Mouse (Mus musculus): Measurements from ENCODE around the gene Plin4. TPM values are rescaled to one million over a fixed set of nuclear protein-coding genes. Genes with fewer than 3 reads are reported as not detected.
"Not testable (repeated sequence)": the region's sequence is repeated elsewhere in the genome, so short reads cannot be mapped to it uniquely, and the experiment has no call there.

Plin4 gene
- polyA plus RNA-seq, 1 experiment from 2014 or later: 0.05 TPM

GRCm38 (mm10) chr17:56108334-56109044 is 1.1 kb downstream of the Plin4 start:
- Histone ChIP-seq H3K4me2 (replicated peaks) (no peak overlapping the region), H3K9ac (no peak overlapping the region), H3K27ac (no peak overlapping the region), H3K36me3 (peaks cover 6% of the 10 kb centered on the region), H3K4me1 (no peaks in the 10 kb centered on the region), H3K27me3 (replicated peaks) (no peaks in the 10 kb centered on the region), H3K4me3 (no peak overlapping the region), H3K9me3 (no peaks in the 10 kb centered on the region)
- 81% methylated on average over 6 of the region's 6 CpGs for WGBS
- ATAC-seq (ENCODE audit: low FRiP score, low read depth): no peak

GRCm38 (mm10) chr17:56107736-56108135 is 1.9 kb downstream of the Plin4 start:
- ATAC-seq (ENCODE audit: low FRiP score, low read depth): no peak
- H3K9me3 ChIP-seq: no peaks in the 10 kb centered on the region
- H3K4me3 ChIP-seq: no peak overlapping the region

GRCm38 (mm10) chr17:56106981-56107380 is 2.6 kb downstream of the Plin4 start:
- WGBS: 75% methylated on average over 4 of the region's 4 CpGs
- Histone ChIP-seq H3K9ac (no peak overlapping the region), H3K27me3 (replicated peaks) (no peaks in the 10 kb centered on the region), H3K4me1 (no peaks in the 10 kb centered on the region), H3K9me3 (no peaks in the 10 kb centered on the region), H3K36me3 (peaks cover 21% of the 10 kb centered on the region), H3K27ac (no peak overlapping the region), H3K4me3 (no peak overlapping the region), H3K4me2 (replicated peaks) (no peak overlapping the region)
- ATAC-seq (ENCODE audit: low FRiP score, low read depth): no peak

More at GRCm38 (mm10) chr17:56107736-56108135, 1.9 kb downstream of the Plin4 start:
- no peak overlapping the region for H3K9ac ChIP-seq
- H3K36me3 ChIP-seq: peaks cover 13% of the 10 kb centered on the region
- no peaks in the 10 kb centered on the region for H3K4me1 ChIP-seq
- H3K27ac ChIP-seq: no peak overlapping the region
- 76% methylated on average over 2 of the region's 2 CpGs for WGBS
- no peaks in the 10 kb centered on the region for H3K27me3 ChIP-seq (replicated peaks)
- H3K4me2 ChIP-seq (replicated peaks): no peak overlapping the region

GRCm38 (mm10) chr17:56106436-56106835 is 3.2 kb downstream of the Plin4 start:
- not testable (repeated sequence) for H3K27me3 ChIP-seq (replicated peaks); H3K4me1 ChIP-seq; H3K9ac ChIP-seq; H3K27ac ChIP-seq; H3K4me2 ChIP-seq (replicated peaks); ATAC-seq (ENCODE audit: low FRiP score, low read depth); H3K9me3 ChIP-seq; H3K4me3 ChIP-seq
- H3K36me3 ChIP-seq: peaks cover 26% of the 10 kb centered on the region
- WGBS: 100% methylated on average over 4 of the region's 4 CpGs

- WGBS: 91% methylated on average over 3 of the region's 5 CpGs
- not testable (repeated sequence) for ATAC-seq (ENCODE audit: low FRiP score, low read depth)
These were observed 4.8 kb downstream of the Plin4 start for GRCm38 (mm10) chr17:56104821-56105220.

GRCm38 (mm10) chr17:56103465-56104285 is 5.9 kb downstream of the Plin4 start:
- no peak for ATAC-seq (ENCODE audit: low FRiP score, low read depth)
- no peaks in the 10 kb centered on the region for H3K9me3 ChIP-seq
- 95% methylated on average over 8 of the region's 8 CpGs for WGBS
- no peaks in the 10 kb centered on the region for H3K4me1 ChIP-seq
- no peak overlapping the region for H3K9ac ChIP-seq
- no peaks in the 10 kb centered on the region for H3K27me3 ChIP-seq (replicated peaks)
- no peak overlapping the region for H3K27ac ChIP-seq
- H3K4me2 ChIP-seq (replicated peaks): no peak overlapping the region
- no peak overlapping the region for H3K4me3 ChIP-seq
- peaks cover 53% of the 10 kb centered on the region for H3K36me3 ChIP-seq

More at GRCm38 (mm10) chr17:56104821-56105220, 4.8 kb downstream of the Plin4 start:
- H3K4me2 ChIP-seq (replicated peaks); H3K4me3 ChIP-seq; H3K27ac ChIP-seq; H3K9me3 ChIP-seq; H3K27me3 ChIP-seq (replicated peaks); H3K9ac ChIP-seq; H3K4me1 ChIP-seq: not testable (repeated sequence)
- H3K36me3 ChIP-seq: peaks cover 42% of the 10 kb centered on the region

GRCm38 (mm10) chr17:56102927-56103326 is 6.7 kb downstream of the Plin4 start:
- H3K4me2 ChIP-seq (replicated peaks): no peak overlapping the region
- no peak for ATAC-seq (ENCODE audit: low FRiP score, low read depth)
- H3K4me1 ChIP-seq: no peaks in the 10 kb centered on the region
- no peak overlapping the region for H3K9ac ChIP-seq
- H3K4me3 ChIP-seq: no peak overlapping the region
- no peaks in the 10 kb centered on the region for H3K27me3 ChIP-seq (replicated peaks)
- H3K9me3 ChIP-seq: no peaks in the 10 kb centered on the region
- 94% methylated on average over 9 of the region's 9 CpGs for WGBS
- H3K36me3 ChIP-seq: peaks cover 60% of the 10 kb centered on the region
- H3K27ac ChIP-seq: no peak overlapping the region

- no peak for ATAC-seq (ENCODE audit: low FRiP score, low read depth)
- no peaks in the 10 kb centered on the region for H3K4me1 ChIP-seq
- H3K36me3 ChIP-seq: peaks cover 68% of the 10 kb centered on the region
- no peaks in the 10 kb centered on the region for H3K9me3 ChIP-seq
- H3K27ac ChIP-seq: no peak overlapping the region
- no peak overlapping the region for H3K4me3 ChIP-seq
- 92% methylated on average over 5 of the region's 5 CpGs for WGBS
- H3K27me3 ChIP-seq (replicated peaks): no peaks in the 10 kb centered on the region
- no peak overlapping the region for H3K4me2 ChIP-seq (replicated peaks)
- no peak overlapping the region for H3K9ac ChIP-seq
These were observed 7.4 kb downstream of the Plin4 start for GRCm38 (mm10) chr17:56102158-56102557.

- H3K27ac ChIP-seq: no peak overlapping the region
- WGBS: 96% methylated on average over 3 of the region's 3 CpGs
- H3K27me3 ChIP-seq (replicated peaks): no peaks in the 10 kb centered on the region
These were observed 8.8 kb downstream of the Plin4 start for GRCm38 (mm10) chr17:56100811-56101210.

GRCm38 (mm10) chr17:56098711-56099572 is 10.7 kb downstream of the Plin4 start:
- Histone ChIP-seq H3K4me3 (no peak overlapping the region), H3K4me2 (replicated peaks) (no peak overlapping the region), H3K27ac (no peak overlapping the region), H3K9me3 (no peaks in the 10 kb centered on the region), H3K27me3 (replicated peaks) (no peaks in the 10 kb centered on the region), H3K36me3 (peaks cover 93% of the 10 kb centered on the region), H3K4me1 (no peaks in the 10 kb centered on the region), H3K9ac (no peak overlapping the region)
- WGBS: 91% methylated on average over 15 of the region's 15 CpGs
- no peak for ATAC-seq (ENCODE audit: low FRiP score, low read depth)

More at GRCm38 (mm10) chr17:56100811-56101210, 8.8 kb downstream of the Plin4 start:
- Histone ChIP-seq H3K9ac (no peak overlapping the region), H3K4me1 (no peaks in the 10 kb centered on the region), H3K4me2 (replicated peaks) (no peak overlapping the region), H3K9me3 (no peaks in the 10 kb centered on the region), H3K36me3 (peaks cover 81% of the 10 kb centered on the region), H3K4me3 (no peak overlapping the region)
- ATAC-seq (ENCODE audit: low FRiP score, low read depth): no peak

- H3K9me3 ChIP-seq: no peaks in the 10 kb centered on the region
- H3K27me3 ChIP-seq (replicated peaks): no peaks in the 10 kb centered on the region
- no peak overlapping the region for H3K27ac ChIP-seq
- no peak overlapping the region for H3K4me3 ChIP-seq
- H3K4me1 ChIP-seq: no peaks in the 10 kb centered on the region
- 95% methylated on average over 8 of the region's 8 CpGs for WGBS
- H3K4me2 ChIP-seq (replicated peaks): no peak overlapping the region
- peaks cover 92% of the 10 kb centered on the region for H3K36me3 ChIP-seq
- H3K9ac ChIP-seq: no peak overlapping the region
- ATAC-seq (ENCODE audit: low FRiP score, low read depth): no peak
These were observed 11.4 kb downstream of the Plin4 start for GRCm38 (mm10) chr17:56098180-56098579.

- 92% methylated on average over 12 of the region's 12 CpGs for WGBS
These were observed 12.7 kb downstream of the Plin4 start for GRCm38 (mm10) chr17:56096883-56097282.

More at GRCm38 (mm10) chr17:56096883-56097282, 12.7 kb downstream of the Plin4 start:
- no peaks in the 10 kb centered on the region for H3K4me1 ChIP-seq
- no peak overlapping the region for H3K27ac ChIP-seq
- H3K4me3 ChIP-seq: no peak overlapping the region
- H3K9ac ChIP-seq: no peak overlapping the region
- peaks cover 86% of the 10 kb centered on the region for H3K36me3 ChIP-seq
- no peak for ATAC-seq (ENCODE audit: low FRiP score, low read depth)
- no peaks in the 10 kb centered on the region for H3K27me3 ChIP-seq (replicated peaks)
- no peaks in the 10 kb centered on the region for H3K9me3 ChIP-seq
- no peak overlapping the region for H3K4me2 ChIP-seq (replicated peaks)

All from neural tube, embryonic 12.5 days (tissue).